8 mouse cellular contexts compared by ENCODE assay signal in the genomic region with DNA sequence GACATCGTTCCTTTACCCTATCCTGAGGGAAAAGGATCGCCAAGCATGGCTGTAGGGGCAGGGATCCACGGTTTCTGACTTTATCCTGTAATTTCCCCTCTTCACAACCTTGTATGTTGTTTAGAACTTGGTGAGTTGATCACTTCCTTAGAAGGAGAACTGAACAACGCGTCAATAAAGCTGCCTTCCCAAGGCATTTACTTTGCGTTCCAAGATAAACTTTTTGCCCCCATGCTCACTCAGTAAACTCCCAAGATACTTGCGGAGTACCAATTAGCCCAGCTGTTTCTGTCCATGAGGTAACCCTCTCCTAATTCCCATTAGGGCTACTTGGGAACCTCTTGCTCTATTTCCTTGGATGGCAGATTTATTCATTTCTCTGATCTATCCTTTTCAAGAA. TPM values are rescaled to one million over a fixed set of nuclear protein-coding genes. Genes with fewer than 3 reads are reported as not detected.
DNase-seq lines count a peak whose midpoint lies in the region; ATAC-seq lines count a peak whose summit lies in the region.

No protein-coding gene starts in this region.

- peaks cover 10% of the 10 kb centered on the region; the same call in 1 of the 2 replicates for H3K4me1 ChIP-seq in kidney, embryonic 14.5 days (ENCODE audit: control insufficient read depth, insufficient read depth, low read length)
- peaks cover 44% of the 10 kb centered on the region for H3K4me1 ChIP-seq in embryonic facial prominence, embryonic 10.5 days
- H3K4me1 ChIP-seq in hindbrain, embryonic 14.5 days (replicated peaks; ENCODE audit: control insufficient read depth, insufficient read depth, low read length) = no peaks in the 10 kb centered on the region; the same call in 1 of the 2 replicates
- H3K4me1 ChIP-seq in midbrain, embryonic 14.5 days (ENCODE audit: control insufficient read depth, insufficient read depth, low read length) = no peaks in the 10 kb centered on the region

- no peak for ATAC-seq in kidney, embryonic 14.5 days (ENCODE audit: low FRiP score, low TSS enrichment)
- no peak for ATAC-seq in hindbrain, embryonic 14.5 days (ENCODE audit: low FRiP score)
- no peak for ATAC-seq in midbrain, embryonic 14.5 days (ENCODE audit: low FRiP score, low TSS enrichment)

- 36% methylated on average over 7 of the region's 7 CpGs for WGBS in kidney, embryonic 14.5 days
- WGBS in embryonic facial prominence, embryonic 10.5 days = 62% methylated on average over 7 of the region's 7 CpGs
- 63% methylated on average over 7 of the region's 7 CpGs for WGBS in hindbrain, embryonic 14.5 days
- WGBS in midbrain, embryonic 14.5 days = 66% methylated on average over 7 of the region's 7 CpGs

- no peak for DNase-seq in kidney, postnatal 4 days
- no peak for DNase-seq in embryonic facial prominence, embryonic 10.5 days (ENCODE audit: low spot score)
- no peak for DNase-seq in hindbrain, embryonic 14.5 days (ENCODE audit: low spot score)
- DNase-seq in midbrain, embryonic 14.5 days = no peak
- no peak for DNase-seq in adrenal gland, postnatal 36 days
- DNase-seq in cerebellum, adult 11 months = no peak
- no peak for DNase-seq in adrenal gland, postnatal 14 days

- H3K27ac ChIP-seq in kidney, embryonic 14.5 days (ENCODE audit: low read depth, low read length) = peak overlapping the region; percentile 49
- peak overlapping the region; percentile 88 for H3K27ac ChIP-seq in embryonic facial prominence, embryonic 10.5 days (replicated peaks)
- no peak overlapping the region for H3K27ac ChIP-seq in hindbrain, embryonic 14.5 days
- H3K27ac ChIP-seq in midbrain, embryonic 14.5 days (replicated peaks; ENCODE audit: low read depth, low read length) = no peak overlapping the region

- no peaks in the 10 kb centered on the region for H3K9me3 ChIP-seq in kidney, embryonic 14.5 days (ENCODE audit: control insufficient read depth, low read length)
- no peaks in the 10 kb centered on the region for H3K9me3 ChIP-seq in embryonic facial prominence, embryonic 10.5 days
- no peaks in the 10 kb centered on the region for H3K9me3 ChIP-seq in hindbrain, embryonic 14.5 days (ENCODE audit: control insufficient read depth, low read length)
- no peaks in the 10 kb centered on the region for H3K9me3 ChIP-seq in midbrain, embryonic 14.5 days (ENCODE audit: control insufficient read depth, low read length)

- peak overlapping the region; percentile 95 for H3K4me2 ChIP-seq in kidney, embryonic 14.5 days (replicated peaks; ENCODE audit: low read depth, low read length)
- H3K4me2 ChIP-seq in hindbrain, embryonic 14.5 days (replicated peaks) = peak overlapping the region; percentile 100
- peak overlapping the region; percentile 100 for H3K4me2 ChIP-seq in midbrain, embryonic 14.5 days (ENCODE audit: low read length)

- H3K9ac ChIP-seq in kidney, embryonic 14.5 days (ENCODE audit: low read depth, low read length) = peak overlapping the region; percentile 74; the same call in 1 of the 2 replicates
- peak overlapping the region; percentile 63; the same call in 1 of the 2 replicates for H3K9ac ChIP-seq in hindbrain, embryonic 14.5 days
- no peak overlapping the region for H3K9ac ChIP-seq in midbrain, embryonic 14.5 days (replicated peaks; ENCODE audit: low read length)

- no peaks in the 10 kb centered on the region for H3K27me3 ChIP-seq in kidney, embryonic 14.5 days (ENCODE audit: control insufficient read depth, insufficient read depth, low read length)
- no peaks in the 10 kb centered on the region for H3K27me3 ChIP-seq in embryonic facial prominence, embryonic 10.5 days (replicated peaks; ENCODE audit: low read depth, poor library complexity, severe bottlenecking)
- no peaks in the 10 kb centered on the region for H3K27me3 ChIP-seq in hindbrain, embryonic 14.5 days (ENCODE audit: control insufficient read depth, insufficient read depth, low read length)
- H3K27me3 ChIP-seq in midbrain, embryonic 14.5 days (ENCODE audit: control insufficient read depth, insufficient read depth, low read length) = peaks cover 4% of the 10 kb centered on the region; the same call in 1 of the 2 replicates

- H3K36me3 ChIP-seq in kidney, embryonic 14.5 days (ENCODE audit: control insufficient read depth, insufficient read depth, low read length) = peaks cover 9% of the 10 kb centered on the region; the same call in 1 of the 2 replicates
- peaks cover 12% of the 10 kb centered on the region for H3K36me3 ChIP-seq in embryonic facial prominence, embryonic 10.5 days (replicated peaks)
- H3K36me3 ChIP-seq in hindbrain, embryonic 14.5 days (replicated peaks; ENCODE audit: control insufficient read depth, insufficient read depth) = no peaks in the 10 kb centered on the region
- H3K36me3 ChIP-seq in midbrain, embryonic 14.5 days (ENCODE audit: control insufficient read depth, insufficient read depth, low read length) = no peaks in the 10 kb centered on the region

- peak overlapping the region; percentile 64 for H3K4me3 ChIP-seq in kidney, embryonic 14.5 days (ENCODE audit: low read length)
- peak overlapping the region; percentile 83 for H3K4me3 ChIP-seq in embryonic facial prominence, embryonic 10.5 days
- peak overlapping the region; percentile 64 for H3K4me3 ChIP-seq in hindbrain, embryonic 14.5 days (replicated peaks; ENCODE audit: low read length)
- H3K4me3 ChIP-seq in midbrain, embryonic 14.5 days (replicated peaks; ENCODE audit: low read depth, low read length) = peak overlapping the region; percentile 54

RNA-seq across cellular contexts. Expression of a gene that starts 0.8 kb away (rescaled TPM):
- 19.1 and 30.2 TPM in 2 replicates for polyA plus RNA-seq in kidney, embryonic 14.5 days (2014; fragmentation: Nextera tagmentation; extraction: Ambion mirVana)
- 14.6 and 17.3 TPM in 2 replicates for polyA plus RNA-seq in embryonic facial prominence, embryonic 10.5 days (2016; fragmentation: Nextera tagmentation; extraction: Ambion mirVana)
- polyA plus RNA-seq in hindbrain, embryonic 14.5 days (2014; fragmentation: Nextera tagmentation; extraction: Ambion mirVana) = 12.0 and 13.6 TPM in 2 replicates
- 4.8 and 6.1 TPM in 2 replicates for polyA plus RNA-seq in midbrain, embryonic 14.5 days (2014; fragmentation: Nextera tagmentation; extraction: Ambion mirVana)
- 10 to 100 TPM; 16.0 to 23.2 TPM for total RNA-seq in adrenal gland, postnatal 36 days (2021)
- total RNA-seq in adrenal gland, postnatal 14 days (2021) = 23.0 and 26.1 TPM in 2 replicates

Comparison
In these comparisons a context has a peak if more than half of its experiments do, and no peak if none do; other contexts are left out.
1. H3K27ac ChIP-seq: peak in kidney, embryonic 14.5 days (single experiment) and embryonic facial prominence, embryonic 10.5 days (single experiment); none in hindbrain, embryonic 14.5 days (single experiment) and midbrain, embryonic 14.5 days (single experiment).
2. Peak in every context shown above with its lines, with median percentiles within 50 percentile points of each other: H3K4me2 ChIP-seq and H3K4me3 ChIP-seq.